Mouse (Mus musculus): ENCODE measurements around the gene Lhpp. TPM values are rescaled to one million over a fixed set of nuclear protein-coding genes. Genes with fewer than 3 reads are reported as not detected.

Lhpp gene
- polyA plus RNA-seq (2016; fragmentation: Nextera tagmentation; extraction: Ambion mirVana): 20.5 and 20.7 TPM in 2 replicates

DNA sequence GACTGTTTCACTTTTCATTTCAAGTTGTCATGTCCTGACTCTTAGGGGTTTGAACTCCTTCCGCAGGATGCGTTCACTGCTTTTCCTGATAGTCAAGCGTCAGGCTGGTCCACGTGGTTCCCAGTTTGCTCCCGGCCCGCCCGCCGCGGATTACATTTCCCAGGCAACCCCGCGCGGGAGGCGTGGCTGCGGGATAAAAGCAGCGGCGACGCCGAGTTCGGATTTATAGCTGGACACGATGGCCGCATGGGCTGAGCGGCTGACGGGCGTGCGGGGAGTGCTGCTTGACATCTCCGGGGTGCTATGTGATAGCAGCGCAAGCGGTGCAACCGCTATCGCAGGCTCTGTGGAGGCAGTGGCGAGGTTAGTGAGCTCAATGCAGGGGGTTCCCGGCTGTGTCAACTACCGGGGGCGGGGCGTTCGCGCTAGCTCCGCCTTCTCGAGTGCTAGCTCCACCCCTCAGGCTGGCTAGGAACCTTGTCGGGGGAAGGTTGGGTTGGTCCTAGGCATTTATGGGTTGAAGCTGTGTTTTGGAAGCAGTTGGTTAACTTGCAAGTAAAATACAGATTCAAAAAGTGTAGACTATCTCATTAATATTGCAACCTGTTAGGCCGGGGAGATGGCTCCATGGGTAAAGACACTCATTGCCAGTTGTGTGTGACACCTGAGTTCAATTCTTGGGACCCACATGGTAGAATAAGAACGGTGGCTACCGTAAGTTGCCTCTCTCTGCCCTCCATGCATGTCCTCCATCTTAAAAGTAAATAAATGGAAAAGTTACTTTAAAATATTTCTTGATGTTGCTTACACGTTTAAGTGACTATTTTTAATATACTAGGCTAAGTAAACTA lies at the start of gene Lhpp:
Gene Lhpp, plus strand, starts transcription at position 171 of the 851 bp plus-strand sequence.
- Histone ChIP-seq H3K36me3 (no peaks in the 10 kb centered on the region), H3K27me3 (ENCODE audit: low read depth, poor library complexity, severe bottlenecking) (peaks cover 56% of the 10 kb centered on the region), H3K4me3 (peak within 1 kb of the TSS; percentile 63), H3K27ac (replicated peaks) (peak within 1 kb of the TSS; percentile 84), H3K9me3 (replicated peaks) (no peaks in the 10 kb centered on the region), H3K4me1 (peaks cover 21% of the 10 kb centered on the region)
- DNase-seq (ENCODE audit: low spot score): peak; percentile 89
- 8% methylated on average over 44 of the region's 44 CpGs for WGBS

DNA sequence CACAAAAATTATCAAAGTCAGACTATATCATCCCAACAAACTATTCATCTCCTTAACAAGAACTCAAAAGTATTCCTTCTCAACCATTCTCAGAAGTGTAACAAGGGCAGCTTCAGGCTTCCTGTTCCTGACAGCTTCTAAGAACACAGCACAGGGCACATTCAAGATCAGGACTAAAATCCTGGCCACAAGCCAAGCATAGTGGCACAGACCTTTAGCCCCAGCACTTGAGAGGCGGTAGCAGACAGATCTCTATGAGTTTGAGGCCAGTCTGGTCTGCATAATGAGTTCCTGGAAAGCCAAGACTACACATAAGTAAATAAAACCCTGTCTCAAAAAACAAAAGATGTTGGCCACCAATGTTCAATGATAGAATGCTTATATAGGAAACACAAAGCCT lies 44.6 kb upstream of the Lhpp start:
- 81% methylated on average over 1 of the region's 1 CpGs for WGBS
- no peaks in the 10 kb centered on the region for H3K27me3 ChIP-seq (ENCODE audit: low read depth, poor library complexity, severe bottlenecking)
- peaks cover 84% of the 10 kb centered on the region for H3K36me3 ChIP-seq

DNA sequence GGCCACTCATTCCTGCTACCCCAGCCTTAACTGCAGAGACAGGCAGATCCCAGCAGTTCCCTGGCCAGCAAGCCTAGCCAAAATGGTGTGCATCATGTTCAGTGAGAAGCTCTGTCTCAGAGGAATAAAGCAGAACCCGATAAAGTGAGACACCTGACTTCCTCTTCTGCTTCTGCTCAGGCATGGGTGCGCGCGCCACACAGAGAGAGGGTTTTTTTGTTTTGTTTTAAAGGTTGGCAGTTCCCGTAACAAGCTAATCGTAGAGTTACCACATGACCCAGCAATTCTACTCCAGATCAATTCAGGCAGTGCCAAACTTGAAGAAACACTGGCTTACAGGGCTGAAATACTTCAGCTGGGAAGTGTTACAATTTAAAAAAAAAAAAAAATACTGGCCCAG lies 41.6 kb upstream of the Lhpp start:
- Histone ChIP-seq H3K27me3 (ENCODE audit: low read depth, poor library complexity, severe bottlenecking) (no peaks in the 10 kb centered on the region), H3K36me3 (peaks cover 55% of the 10 kb centered on the region), H3K4me1 (peaks cover 13% of the 10 kb centered on the region), H3K9me3 (replicated peaks) (no peaks in the 10 kb centered on the region), H3K27ac (replicated peaks) (no peak overlapping the region), H3K4me3 (no peak overlapping the region)
- no peak for DNase-seq (ENCODE audit: low spot score)
- 93% methylated on average over 6 of the region's 6 CpGs for WGBS

More for the DNA sequence above, 44.6 kb upstream of the Lhpp start:
- Histone ChIP-seq H3K4me1 (no peaks in the 10 kb centered on the region), H3K9me3 (replicated peaks) (no peaks in the 10 kb centered on the region), H3K4me3 (no peak overlapping the region), H3K27ac (replicated peaks) (no peak overlapping the region)
- no peak for DNase-seq (ENCODE audit: low spot score)

- Histone ChIP-seq H3K36me3 (peaks cover 42% of the 10 kb centered on the region), H3K9me3 (replicated peaks) (no peaks in the 10 kb centered on the region), H3K4me1 (peaks cover 21% of the 10 kb centered on the region), H3K27me3 (ENCODE audit: low read depth, poor library complexity, severe bottlenecking) (no peaks in the 10 kb centered on the region), H3K27ac (replicated peaks) (no peak overlapping the region), H3K4me3 (no peak overlapping the region)
- no peak for DNase-seq (ENCODE audit: low spot score)
- 87% methylated on average over 5 of the region's 5 CpGs for WGBS
These were observed 40.4 kb upstream of the Lhpp start for GRCm38 (mm10) chr7:132570071-132570470.

DNA sequence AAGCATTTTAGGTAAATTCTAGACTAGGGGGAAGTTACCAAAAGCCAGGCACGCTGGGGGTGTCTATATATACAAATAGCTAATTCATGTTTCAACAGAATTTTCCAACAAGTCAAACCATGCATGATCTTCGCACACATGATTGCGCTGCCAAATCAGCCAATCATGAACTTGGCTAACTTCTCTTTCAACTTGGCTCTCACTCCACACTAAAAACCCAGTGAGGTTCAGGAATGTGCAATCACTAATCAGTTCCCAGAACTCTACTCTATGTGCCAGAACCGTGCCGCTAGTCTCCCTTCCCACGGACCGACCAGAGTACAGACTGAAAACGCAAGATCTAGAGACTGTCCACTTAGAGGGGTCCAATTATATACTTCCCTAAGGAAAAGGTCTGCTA lies 39.0 kb upstream of the Lhpp start:
- H3K4me1 ChIP-seq: peaks cover 30% of the 10 kb centered on the region
- no peak for DNase-seq (ENCODE audit: low spot score)
- H3K9me3 ChIP-seq (replicated peaks): no peaks in the 10 kb centered on the region
- no peak overlapping the region for H3K27ac ChIP-seq (replicated peaks)
- no peaks in the 10 kb centered on the region for H3K27me3 ChIP-seq (ENCODE audit: low read depth, poor library complexity, severe bottlenecking)
- no peak overlapping the region for H3K4me3 ChIP-seq
- 95% methylated on average over 8 of the region's 8 CpGs for WGBS
- H3K36me3 ChIP-seq: peaks cover 30% of the 10 kb centered on the region

- Histone ChIP-seq H3K4me1 (peaks cover 33% of the 10 kb centered on the region), H3K27me3 (ENCODE audit: low read depth, poor library complexity, severe bottlenecking) (peaks cover 11% of the 10 kb centered on the region), H3K9me3 (replicated peaks) (no peaks in the 10 kb centered on the region), H3K4me3 (no peak overlapping the region), H3K27ac (replicated peaks) (no peak overlapping the region), H3K36me3 (peaks cover 20% of the 10 kb centered on the region)
- DNase-seq (ENCODE audit: low spot score): no peak
- 85% methylated on average over 3 of the region's 3 CpGs for WGBS
These were observed 37.7 kb upstream of the Lhpp start for GRCm38 (mm10) chr7:132572738-132573137.

GRCm38 (mm10) chr7:132573205-132573604 lies 37.2 kb upstream of the Lhpp start:
- no peaks in the 10 kb centered on the region for H3K9me3 ChIP-seq (replicated peaks)
- no peak overlapping the region; the same call in 1 of the 2 replicates for H3K27ac ChIP-seq (replicated peaks)
- H3K4me3 ChIP-seq: no peak overlapping the region
- H3K27me3 ChIP-seq (ENCODE audit: low read depth, poor library complexity, severe bottlenecking): peaks cover 16% of the 10 kb centered on the region
- no peak for DNase-seq (ENCODE audit: low spot score)
- peaks cover 33% of the 10 kb centered on the region for H3K4me1 ChIP-seq
- peaks cover 16% of the 10 kb centered on the region for H3K36me3 ChIP-seq
- 70% methylated on average over 6 of the region's 6 CpGs for WGBS

DNA sequence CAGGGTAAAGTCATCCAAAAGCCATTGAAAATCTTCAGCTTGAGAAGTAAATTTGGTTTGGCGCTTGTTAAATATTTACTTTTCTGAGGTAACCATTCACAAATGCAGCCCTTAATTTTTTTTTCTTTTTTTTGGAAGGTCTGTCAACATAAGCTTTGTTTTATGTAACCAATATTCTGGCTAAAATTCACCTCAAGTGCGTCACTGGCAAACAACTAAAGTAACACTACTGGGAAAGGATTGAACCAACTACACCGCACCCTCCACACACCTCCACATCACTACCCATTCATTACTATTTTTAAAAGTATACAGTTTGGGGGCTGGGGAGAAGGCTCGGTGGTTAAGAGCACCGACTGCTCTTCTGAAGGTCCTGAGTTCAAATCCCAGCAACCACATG lies 35.8 kb upstream of the Lhpp start:
- H3K9me3 ChIP-seq (replicated peaks): no peaks in the 10 kb centered on the region
- H3K27ac ChIP-seq (replicated peaks): no peak overlapping the region
- H3K36me3 ChIP-seq: peaks cover 1% of the 10 kb centered on the region
- 98% methylated on average over 5 of the region's 5 CpGs for WGBS
- no peak overlapping the region for H3K4me3 ChIP-seq
- H3K4me1 ChIP-seq: peaks cover 33% of the 10 kb centered on the region
- DNase-seq (ENCODE audit: low spot score): no peak
- peaks cover 28% of the 10 kb centered on the region for H3K27me3 ChIP-seq (ENCODE audit: low read depth, poor library complexity, severe bottlenecking)

DNA sequence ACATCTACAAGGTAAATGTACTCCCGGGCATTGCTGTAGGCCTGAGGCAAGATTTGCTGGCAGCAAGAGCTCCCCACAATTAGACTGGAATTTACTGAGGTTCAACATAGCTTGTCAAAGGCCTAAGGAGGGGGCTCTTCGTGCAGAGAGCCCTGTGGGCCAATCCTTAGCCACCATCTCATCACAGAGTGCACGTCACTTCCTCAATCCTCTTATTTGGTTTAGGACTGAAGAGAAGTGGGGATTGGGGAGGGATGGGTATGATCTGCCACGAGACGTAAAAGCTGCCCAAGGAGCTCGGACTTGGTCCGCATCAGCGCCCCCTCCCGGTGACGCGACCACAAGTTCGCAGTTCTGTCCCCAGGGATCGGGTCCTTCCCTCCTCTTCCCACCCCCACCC lies 34.8 kb upstream of the Lhpp start:
- Histone ChIP-seq H3K27me3 (ENCODE audit: low read depth, poor library complexity, severe bottlenecking) (peaks cover 37% of the 10 kb centered on the region), H3K4me3 (peak overlapping the region; percentile 82), H3K36me3 (no peaks in the 10 kb centered on the region), H3K9me3 (replicated peaks) (no peaks in the 10 kb centered on the region), H3K27ac (replicated peaks) (peak overlapping the region; percentile 93), H3K4me1 (peaks cover 33% of the 10 kb centered on the region)
- WGBS: 1% methylated on average over 13 of the region's 13 CpGs
- peak; percentile 85 for DNase-seq (ENCODE audit: low spot score)

DNA sequence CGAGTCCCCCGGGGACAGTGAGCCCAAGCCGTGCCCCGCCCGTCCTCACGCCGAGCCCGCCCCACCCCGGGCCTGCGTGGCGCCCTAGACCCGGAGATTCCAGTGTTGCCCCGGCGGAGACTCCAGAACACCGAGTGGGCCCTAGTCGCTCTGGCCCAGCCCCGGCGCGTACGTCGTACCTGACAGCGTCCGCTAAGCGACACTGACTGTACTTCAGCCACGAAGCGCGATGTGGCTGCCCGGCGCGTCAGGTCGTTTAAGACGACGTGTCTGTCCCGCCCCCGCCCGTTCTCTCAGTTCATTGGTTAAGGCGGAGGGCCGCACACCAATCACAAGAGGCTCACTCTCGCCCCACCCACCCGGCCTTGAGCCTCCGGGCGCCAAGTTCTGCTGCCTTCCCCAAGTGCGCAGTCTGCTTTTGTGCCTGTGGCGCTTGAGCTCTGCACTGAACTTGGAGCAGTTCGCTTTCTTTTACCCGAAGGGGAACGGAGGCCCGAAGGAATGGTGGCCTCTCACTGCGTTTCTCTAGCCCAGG lies 34.3 kb upstream of the Lhpp start, which contains the start of gene Oat:
Gene Oat, minus strand, starts transcription at position 283 of the 535 bp plus-strand sequence.
- H3K4me3 ChIP-seq: peak within 1 kb of the TSS; percentile 82
- DNase-seq (ENCODE audit: low spot score): peak; percentile 96
- peaks cover 33% of the 10 kb centered on the region for H3K4me1 ChIP-seq
- no peaks in the 10 kb centered on the region for H3K9me3 ChIP-seq (replicated peaks)
- peak within 1 kb of the TSS; percentile 93 for H3K27ac ChIP-seq (replicated peaks)
- no peaks in the 10 kb centered on the region for H3K36me3 ChIP-seq
- peaks cover 42% of the 10 kb centered on the region for H3K27me3 ChIP-seq (ENCODE audit: low read depth, poor library complexity, severe bottlenecking)
- WGBS: under 1% methylated on average over 49 of the region's 49 CpGs

DNA sequence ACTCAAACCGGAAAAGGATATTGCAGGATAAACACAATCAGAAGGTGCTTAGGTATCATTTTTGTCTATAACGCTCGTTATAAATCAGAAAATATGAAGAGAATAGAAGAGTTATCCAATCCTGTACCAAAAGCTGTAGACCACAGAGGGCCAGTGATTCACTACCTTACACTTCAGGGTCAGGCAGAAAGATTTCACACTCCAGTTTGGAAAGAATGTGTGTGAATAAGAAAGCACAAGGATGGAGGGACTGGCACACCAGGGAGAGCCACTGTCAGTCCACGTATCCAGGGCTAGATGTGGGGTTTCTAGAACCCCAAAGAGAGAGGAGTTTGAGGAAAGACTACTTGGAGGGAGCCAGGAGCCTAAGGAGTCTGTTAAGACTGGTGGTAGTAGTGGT lies 33.5 kb upstream of the Lhpp start:
- WGBS: 58% methylated on average over 4 of the region's 4 CpGs
- Histone ChIP-seq H3K4me3 (peak overlapping the region; percentile 82; the same call in 1 of the 2 replicates), H3K4me1 (peaks cover 33% of the 10 kb centered on the region), H3K27me3 (ENCODE audit: low read depth, poor library complexity, severe bottlenecking) (peaks cover 43% of the 10 kb centered on the region), H3K36me3 (no peaks in the 10 kb centered on the region), H3K9me3 (replicated peaks) (no peaks in the 10 kb centered on the region), H3K27ac (replicated peaks) (peak overlapping the region; percentile 93)
- no peak for DNase-seq (ENCODE audit: low spot score)

GRCm38 (mm10) chr7:132580511-132580910 lies 29.9 kb upstream of the Lhpp start:
- no peaks in the 10 kb centered on the region for H3K9me3 ChIP-seq (replicated peaks)
- H3K27me3 ChIP-seq (ENCODE audit: low read depth, poor library complexity, severe bottlenecking): peaks cover 43% of the 10 kb centered on the region
- no peak overlapping the region for H3K4me3 ChIP-seq
- H3K36me3 ChIP-seq: no peaks in the 10 kb centered on the region
- DNase-seq (ENCODE audit: low spot score): no peak
- H3K27ac ChIP-seq (replicated peaks): no peak overlapping the region
- WGBS: 83% methylated on average over 6 of the region's 6 CpGs
- H3K4me1 ChIP-seq: peaks cover 8% of the 10 kb centered on the region

DNA sequence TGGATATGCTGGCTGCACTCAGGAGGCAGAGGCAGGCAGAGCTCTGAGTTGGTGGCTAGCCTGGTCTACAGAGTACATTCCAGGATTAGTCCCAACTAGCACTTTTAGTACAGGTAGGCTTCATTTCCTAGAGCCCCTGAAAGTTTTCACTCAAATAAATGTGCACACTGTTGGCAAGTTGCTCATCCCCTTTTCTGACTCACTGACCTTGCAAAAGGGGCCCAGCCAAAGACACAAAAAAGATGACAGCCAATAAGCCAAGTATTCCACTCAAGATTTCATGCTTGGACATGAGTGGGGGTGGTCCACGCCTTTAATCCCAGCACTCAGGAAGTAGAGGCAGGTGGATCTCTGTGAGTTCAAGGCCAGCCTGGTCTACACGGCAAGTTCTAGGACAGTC lies 29.0 kb upstream of the Lhpp start:
- Histone ChIP-seq H3K4me3 (no peak overlapping the region), H3K4me1 (peaks cover 4% of the 10 kb centered on the region; the same call in 1 of the 2 replicates), H3K27ac (replicated peaks) (no peak overlapping the region), H3K36me3 (no peaks in the 10 kb centered on the region), H3K9me3 (replicated peaks) (no peaks in the 10 kb centered on the region), H3K27me3 (ENCODE audit: low read depth, poor library complexity, severe bottlenecking) (peaks cover 43% of the 10 kb centered on the region)
- no peak for DNase-seq (ENCODE audit: low spot score)
- 85% methylated on average over 2 of the region's 2 CpGs for WGBS

Data from midbrain, embryonic 10.5 days (tissue).